ENCODE assay signal across 29 mouse cellular contexts in genomic region chr2:132233985-132234765, GRCm38 (mm10). TPM values are rescaled to one million over a fixed set of nuclear protein-coding genes. Genes with fewer than 3 reads are reported as not detected.
DNase-seq lines count a peak whose midpoint lies in the region; ATAC-seq and TF ChIP-seq lines count a peak whose summit lies in the region.
"Had no signal": no experiment of that assay in that cellular context is flagged by ENCODE, and none has a peak within 500 bp of the region (broad histone marks: within the 10 kb centered on the region; RNA-seq: fewer than 3 reads in every experiment).

No protein-coding gene starts in this region.

- no peak for TF ChIP-seq CTCF in E14TG2a.4 (conservative IDR thresholded peaks at IDR 0.05; ENCODE audit: low read length)
- no peak for TF ChIP-seq CTCF in kidney, postnatal 0 days (IDR thresholded peaks at IDR 0.05; ENCODE audit: low read depth)

- peak overlapping the region; percentile 21; the same call in 1 of the 2 replicates for H3K4me3 ChIP-seq in E14TG2a.4 (replicated peaks; ENCODE audit: low read length)
- H3K4me3 ChIP-seq in intestine, embryonic 16.5 days (ENCODE audit: low read length): no peak overlapping the region
- H3K4me3 ChIP-seq in kidney, postnatal 0 days (replicated peaks; ENCODE audit: low read depth, low read length): no peak overlapping the region
- H3K4me3 ChIP-seq in midbrain, embryonic 10.5 days: no peak overlapping the region
- H3K4me3 ChIP-seq: embryonic facial prominence, embryonic 10.5 days; embryonic facial prominence, embryonic 15.5 days; forebrain, embryonic 12.5 days; heart, embryonic 13.5 days; hindbrain, embryonic 10.5 days; layer of hippocampus, adult 2 months; limb, embryonic 13.5 days; midbrain, embryonic 12.5 days; neural tube, embryonic 15.5 days had no signal

- no peaks in the 10 kb centered on the region for H3K27me3 ChIP-seq in E14TG2a.4 (ENCODE audit: insufficient read depth, low read length)
- no peaks in the 10 kb centered on the region for H3K27me3 ChIP-seq in intestine, embryonic 16.5 days (replicated peaks; ENCODE audit: control insufficient read depth, insufficient read depth, low read length)
- no peaks in the 10 kb centered on the region for H3K27me3 ChIP-seq in kidney, postnatal 0 days (ENCODE audit: insufficient read depth, low read length)
- no peaks in the 10 kb centered on the region for H3K27me3 ChIP-seq in midbrain, embryonic 10.5 days (ENCODE audit: low read depth, poor library complexity, severe bottlenecking)
- H3K27me3 ChIP-seq: embryonic facial prominence, embryonic 15.5 days; forebrain, embryonic 12.5 days; heart, embryonic 13.5 days; limb, embryonic 13.5 days; midbrain, embryonic 12.5 days; neural tube, embryonic 15.5 days had no signal

- H3K36me3 ChIP-seq in E14TG2a.4 (ENCODE audit: insufficient read depth, low read length): peaks cover 15% of the 10 kb centered on the region
- H3K36me3 ChIP-seq in intestine, embryonic 16.5 days (ENCODE audit: control insufficient read depth, insufficient read depth, low read length): no peaks in the 10 kb centered on the region
- no peaks in the 10 kb centered on the region for H3K36me3 ChIP-seq in kidney, postnatal 0 days (ENCODE audit: insufficient read depth, low read length)
- no peaks in the 10 kb centered on the region for H3K36me3 ChIP-seq in midbrain, embryonic 10.5 days
- H3K36me3 ChIP-seq: embryonic facial prominence, embryonic 10.5 days; embryonic facial prominence, embryonic 15.5 days; forebrain, embryonic 12.5 days; heart, embryonic 13.5 days; limb, embryonic 13.5 days; midbrain, embryonic 12.5 days; neural tube, embryonic 15.5 days had no signal

- H3K9ac ChIP-seq in intestine, embryonic 16.5 days (ENCODE audit: low read depth, low read length): no peak overlapping the region
- no peak overlapping the region for H3K9ac ChIP-seq in kidney, postnatal 0 days (ENCODE audit: low read depth, low read length)
- H3K9ac ChIP-seq: embryonic facial prominence, embryonic 15.5 days; forebrain, embryonic 12.5 days; heart, embryonic 13.5 days; limb, embryonic 13.5 days; midbrain, embryonic 12.5 days; neural tube, embryonic 15.5 days had no signal

- peaks cover 53% of the 10 kb centered on the region for H3K4me1 ChIP-seq in E14TG2a.4 (replicated peaks; ENCODE audit: low read depth, low read length)
- peaks cover 15% of the 10 kb centered on the region for H3K4me1 ChIP-seq in intestine, embryonic 16.5 days (ENCODE audit: control insufficient read depth, insufficient read depth, low read length)
- peaks cover 10% of the 10 kb centered on the region; the same call in 1 of the 2 replicates for H3K4me1 ChIP-seq in kidney, postnatal 0 days (replicated peaks; ENCODE audit: insufficient read depth, low read length)
- H3K4me1 ChIP-seq in midbrain, embryonic 10.5 days: no peaks in the 10 kb centered on the region
- H3K4me1 ChIP-seq: embryonic facial prominence, embryonic 15.5 days; forebrain, embryonic 12.5 days; heart, embryonic 13.5 days; hindbrain, embryonic 10.5 days; limb, embryonic 13.5 days; midbrain, embryonic 12.5 days; neural tube, embryonic 15.5 days had no signal

- 37% methylated on average over 16 of the region's 16 CpGs for WGBS in intestine, embryonic 16.5 days
- 38% methylated on average over 16 of the region's 16 CpGs for WGBS in kidney, postnatal 0 days
- 82% methylated on average over 16 of the region's 16 CpGs for WGBS in midbrain, embryonic 10.5 days

- peak overlapping the region; percentile 61 for H3K27ac ChIP-seq in intestine, embryonic 16.5 days (ENCODE audit: low read length)
- no peak overlapping the region for H3K27ac ChIP-seq in kidney, postnatal 0 days
- no peak overlapping the region for H3K27ac ChIP-seq in midbrain, embryonic 10.5 days (replicated peaks)
- H3K27ac ChIP-seq: embryonic facial prominence, embryonic 10.5 days; embryonic facial prominence, embryonic 15.5 days; forebrain, embryonic 12.5 days; heart, embryonic 13.5 days; hindbrain, embryonic 10.5 days; layer of hippocampus, adult 2 months; limb, embryonic 13.5 days; midbrain, embryonic 12.5 days; neural tube, embryonic 15.5 days had no signal

- peak; percentile 51 for ATAC-seq in intestine, embryonic 16.5 days
- ATAC-seq in kidney, postnatal 0 days (replicated peaks; ENCODE audit: low FRiP score, low read depth): peak; percentile 77
- ATAC-seq: hindbrain, embryonic 16.5 days had no signal

- no peaks in the 10 kb centered on the region for H3K9me3 ChIP-seq in E14TG2a.4 (ENCODE audit: low read length)
- H3K9me3 ChIP-seq in intestine, embryonic 16.5 days (ENCODE audit: control insufficient read depth, low read length): no peaks in the 10 kb centered on the region
- H3K9me3 ChIP-seq in kidney, postnatal 0 days (replicated peaks; ENCODE audit: low read length): no peaks in the 10 kb centered on the region
- H3K9me3 ChIP-seq in midbrain, embryonic 10.5 days (replicated peaks): no peaks in the 10 kb centered on the region
- H3K9me3 ChIP-seq: embryonic facial prominence, embryonic 10.5 days; embryonic facial prominence, embryonic 15.5 days; forebrain, embryonic 12.5 days; heart, embryonic 13.5 days; hindbrain, embryonic 10.5 days; limb, embryonic 13.5 days; midbrain, embryonic 12.5 days; neural tube, embryonic 15.5 days had no signal

- no peak overlapping the region for H3K4me2 ChIP-seq in intestine, embryonic 16.5 days (ENCODE audit: low read depth, low read length)
- no peak overlapping the region for H3K4me2 ChIP-seq in kidney, postnatal 0 days (ENCODE audit: low read length)
- H3K4me2 ChIP-seq: embryonic facial prominence, embryonic 15.5 days; forebrain, embryonic 12.5 days; heart, embryonic 13.5 days; limb, embryonic 13.5 days; liver, embryonic 11.5 days; midbrain, embryonic 12.5 days; neural tube, embryonic 15.5 days had no signal

- peak; percentile 35 to 44 for DNase-seq in kidney, adult 8-10 months
- DNase-seq in kidney, postnatal 25 days: no peak
- peak; percentile 25 for DNase-seq in kidney, postnatal 0 days (ENCODE audit: low spot score)
- no peak for DNase-seq in urinary bladder, postnatal 36 days (ENCODE audit: low spot score in 2 of 2)
- DNase-seq in midbrain, embryonic 10.5 days (ENCODE audit: low spot score): no peak
- no peak for DNase-seq in c-Kit-positive CD71-positive TER-119-positive erythroid progenitor cells, embryonic 14.5 days (ENCODE audit: low spot score)
- DNase-seq: adrenal gland, adult 2 months; adrenal gland, postnatal 36 days; cerebellum, adult 2 months; cerebellum, postnatal 14 days; gastrocnemius, postnatal 10 days; heart, postnatal 10 days; lung, postnatal 14 days; right cerebral cortex, adult 18-20 months; thymus, adult 2 months; thymus, postnatal 36 days had no signal

RNA-seq across cellular contexts. Expression of gene Tmem230, which starts 13.4 kb away (rescaled TPM):
- polyA plus RNA-seq in intestine, embryonic 16.5 days (2015; fragmentation: Nextera tagmentation; extraction: Ambion mirVana): 46.1 and 48.4 TPM in 2 replicates
- polyA plus RNA-seq in kidney, postnatal 0 days (2015; fragmentation: Nextera tagmentation; extraction: Ambion mirVana): 46.5 and 49.7 TPM in 2 replicates
- polyA plus RNA-seq in midbrain, embryonic 10.5 days (2016; fragmentation: Nextera tagmentation; extraction: Ambion mirVana): 40.3 and 47.6 TPM in 2 replicates

RNA-seq across cellular contexts. Expression of gene Pcna, which starts 18.9 kb away (rescaled TPM):
- polyA plus RNA-seq in intestine, embryonic 16.5 days (2015; fragmentation: Nextera tagmentation; extraction: Ambion mirVana): 189 and 217 TPM in 2 replicates
- polyA plus RNA-seq in kidney, postnatal 0 days (2015; fragmentation: Nextera tagmentation; extraction: Ambion mirVana): 166 and 187 TPM in 2 replicates
- polyA plus RNA-seq in midbrain, embryonic 10.5 days (2016; fragmentation: Nextera tagmentation; extraction: Ambion mirVana): 383 and 428 TPM in 2 replicates

RNA-seq across cellular contexts. Expression of gene Cds2, which starts 28.8 kb away (rescaled TPM):
- polyA plus RNA-seq in intestine, embryonic 16.5 days (2015; fragmentation: Nextera tagmentation; extraction: Ambion mirVana): 17.4 and 20.5 TPM in 2 replicates
- 19.5 and 24.0 TPM in 2 replicates for polyA plus RNA-seq in kidney, postnatal 0 days (2015; fragmentation: Nextera tagmentation; extraction: Ambion mirVana)
- 21.4 and 22.7 TPM in 2 replicates for polyA plus RNA-seq in midbrain, embryonic 10.5 days (2016; fragmentation: Nextera tagmentation; extraction: Ambion mirVana)

Comparison
In these comparisons a context has a peak if more than half of its experiments do, and no peak if none do; other contexts are left out.
1. DNase-seq: peak in kidney, adult 8-10 months (2 of 2) and kidney, postnatal 0 days (single experiment); none in kidney, postnatal 25 days (0 of 2), urinary bladder, postnatal 36 days (0 of 2), midbrain, embryonic 10.5 days (single experiment) and c-Kit-positive CD71-positive TER-119-positive erythroid progenitor cells, embryonic 14.5 days (single experiment).